Mouse (Mus musculus) monocyte, adult 5-6 weeks (primary cell): ENCODE results near the gene Stk38. TPM values are rescaled to one million over a fixed set of nuclear protein-coding genes. Genes with fewer than 3 reads are reported as not detected.

Source experiments
- ATAC-seq: fragments of 153-309, 156-312 bp; replicated peaks from 2 replicates; pipeline ENCODE4 v1.8.0; 2017; ENCODE audit warnings: mild to moderate bottlenecking; ENCODE audit not compliant: low TSS enrichment, insufficient number of reproducible peaks, severe bottlenecking, poor library complexity, low FRiP score
- total RNA-seq: library from RNA; stranded (forward); fragments of 200-1000, 200-491, 200-594 nt; gene quantifications from 3 replicates; pipeline ENCODE4 v1.2.3, GENCODE M21; 2017

Stk38 gene
- total RNA-seq, 1 experiment from 2014 or later, result 402 TPM

- no peak for ATAC-seq
Measured at GRCm38 (mm10) chr17:28940776-28941555, 66.8 kb downstream of the Stk38 start.

GRCm38 (mm10) chr17:28936622-28937345 is 71.0 kb downstream of the Stk38 start:
- peak; percentile 66; the same call in 1 of the 2 replicates for ATAC-seq

GRCm38 (mm10) chr17:28936133-28936532 is 71.7 kb downstream of the Stk38 start:
- no peak for ATAC-seq

GRCm38 (mm10) chr17:28934120-28934916 is 73.5 kb downstream of the Stk38 start:
- no peak for ATAC-seq

GRCm38 (mm10) chr17:28932274-28932673 is 75.5 kb downstream of the Stk38 start:
- ATAC-seq, result no peak

- ATAC-seq, result no peak
Measured at GRCm38 (mm10) chr17:28931436-28932211, 76.2 kb downstream of the Stk38 start.

- ATAC-seq, result peak; percentile 51
Measured at GRCm38 (mm10) chr17:28930392-28931074, 77.3 kb downstream of the Stk38 start.

- ATAC-seq, result no peak
Measured at GRCm38 (mm10) chr17:28929369-28929768, 78.4 kb downstream of the Stk38 start.

GRCm38 (mm10) chr17:28928004-28928403 is 79.8 kb downstream of the Stk38 start:
- no peak for ATAC-seq

- peak; percentile 37; the same call in 1 of the 2 replicates for ATAC-seq
Measured at GRCm38 (mm10) chr17:28926866-28927635, 80.7 kb downstream of the Stk38 start.

- ATAC-seq, result peak; percentile 57
Measured at GRCm38 (mm10) chr17:28926380-28926779, 81.4 kb downstream of the Stk38 start.

GRCm38 (mm10) chr17:28924957-28925595 is 82.7 kb downstream of the Stk38 start:
- ATAC-seq, result no peak

GRCm38 (mm10) chr17:28922096-28922495 is 85.7 kb downstream of the Stk38 start:
- ATAC-seq, result 0 out of 2 replicates have a peak, but pooled peaks have one; percentile 48

- no peak for ATAC-seq
Measured at GRCm38 (mm10) chr17:28921086-28921485, 86.7 kb downstream of the Stk38 start.
